Mouse (Mus musculus): ENCODE measurements around the gene Dnaaf5.

The Dnaaf5 gene

GRCm38 (mm10) chr5:139189726-139190125 is 39.7 kb downstream of the Dnaaf5 start:
- intact Hi-C loops (cut with DNase I), result no loop called here

GRCm38 (mm10) chr5:139190958-139191357 is 40.9 kb downstream of the Dnaaf5 start:
- intact Hi-C loops (cut with DNase I), result no loop called here

- intact Hi-C loops (cut with DNase I), result no loop called here
Observed at GRCm38 (mm10) chr5:139198779-139199178, 48.8 kb downstream of the Dnaaf5 start.

GRCm38 (mm10) chr5:139199636-139199994 is 49.6 kb downstream of the Dnaaf5 start:
- intact Hi-C loops (cut with DNase I), result no loop called here

DNA sequence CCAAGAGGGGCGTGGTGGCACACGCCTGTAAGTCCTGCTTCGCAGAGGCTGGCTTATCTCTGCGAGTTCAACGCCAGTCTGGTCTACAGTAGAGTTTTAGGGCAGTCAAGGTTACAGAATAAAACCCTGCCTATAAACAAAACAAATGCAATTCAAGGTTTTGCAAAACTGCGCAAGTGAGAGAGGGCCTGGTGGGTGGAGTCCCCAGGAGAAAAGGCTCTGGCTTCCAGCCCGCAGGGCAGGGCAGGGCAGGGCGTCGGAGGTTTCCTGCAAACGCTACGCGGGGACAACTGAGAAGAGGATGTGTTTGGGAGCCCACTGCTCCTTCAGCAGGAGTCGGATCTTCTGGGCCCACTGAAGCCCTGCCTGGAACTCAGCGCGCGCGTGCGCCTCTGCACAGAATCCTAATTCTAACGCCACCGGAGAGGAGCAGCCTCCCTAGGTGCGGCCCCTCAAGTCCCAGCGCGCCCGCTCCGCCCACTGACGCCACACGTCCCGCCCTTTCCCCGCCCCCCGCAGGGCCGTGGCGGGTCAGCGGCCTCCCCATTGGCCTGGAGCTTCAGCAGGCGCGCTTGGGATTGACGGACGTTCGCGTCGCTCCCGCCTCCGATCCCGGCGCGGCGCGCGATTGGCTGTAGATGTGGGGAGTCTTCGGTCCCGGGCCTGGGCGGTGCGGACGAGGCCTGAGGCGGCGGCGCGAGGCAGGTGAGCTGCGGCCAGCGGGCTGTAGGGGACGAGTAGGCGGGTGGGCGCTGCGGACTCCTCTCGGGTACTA is 50.2 kb downstream of the Dnaaf5 start, which contains the start of gene Sun1:
Gene Sun1, plus strand, starts transcription at position 643 of the 775 bp plus-strand sequence.
- intact Hi-C loops (cut with DNase I), result no loop called here

DNA sequence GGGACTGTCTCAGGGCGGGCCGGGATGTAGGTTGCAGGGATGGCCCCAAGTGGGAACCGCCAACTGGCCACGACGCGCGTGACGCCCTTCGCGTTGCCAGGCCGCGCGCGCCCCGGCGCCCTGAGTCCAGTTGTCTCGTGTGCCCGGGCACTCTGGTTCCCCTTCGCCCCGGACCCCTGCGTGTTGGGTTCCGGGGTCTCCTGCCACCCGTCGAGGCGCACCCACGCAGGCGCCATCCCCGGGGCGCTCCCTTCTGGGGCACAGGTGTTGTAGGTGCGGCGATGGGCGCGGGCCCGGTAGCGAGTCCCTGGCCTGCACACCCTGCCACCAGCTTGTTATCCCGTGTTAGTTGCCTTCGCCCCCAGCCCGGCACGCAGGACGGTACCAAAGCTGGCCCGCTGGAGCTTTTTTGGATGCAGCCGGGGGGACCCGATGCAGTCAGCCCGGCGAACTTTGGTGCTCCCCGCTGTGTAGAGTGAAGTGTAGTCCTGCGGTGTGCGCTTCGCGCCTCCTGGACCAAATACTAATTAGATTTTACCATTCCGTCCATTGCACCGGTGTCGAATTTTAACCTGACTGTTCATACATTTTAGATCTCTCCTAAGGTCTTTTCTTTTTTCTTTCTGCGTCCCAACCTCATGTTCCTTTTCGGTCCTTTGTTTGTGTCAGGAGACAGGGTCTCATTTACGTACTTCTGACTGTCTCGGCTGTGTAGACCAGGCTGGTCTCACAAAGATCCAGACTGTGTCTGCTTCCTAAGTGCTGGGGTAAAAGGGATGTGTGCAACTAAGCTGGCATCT is 50.9 kb downstream of the Dnaaf5 start:
- intact Hi-C loops (cut with DNase I), result no loop called here

DNA sequence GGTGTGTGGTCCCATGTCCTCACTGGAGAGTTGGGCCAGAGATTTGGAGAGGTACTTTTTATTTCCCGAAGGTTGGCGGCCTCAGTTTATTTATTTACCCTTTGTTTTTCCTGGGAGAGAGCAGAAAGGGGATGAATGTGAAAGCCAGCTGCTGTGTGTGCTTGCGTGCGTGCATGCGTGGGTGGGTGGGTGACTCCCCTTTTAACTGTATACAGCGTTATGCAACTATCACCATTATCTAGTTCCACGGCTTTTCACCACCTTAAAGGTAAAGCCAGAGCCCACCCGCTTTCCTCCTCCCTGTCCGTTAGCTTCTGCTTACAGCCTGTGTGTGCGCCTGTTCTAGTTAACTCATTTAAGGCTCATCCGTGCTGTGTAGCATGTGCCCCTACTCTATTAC is 52.1 kb downstream of the Dnaaf5 start:
- intact Hi-C loops (cut with DNase I), result no loop called here

GRCm38 (mm10) chr5:139203312-139203711 is 53.3 kb downstream of the Dnaaf5 start:
- intact Hi-C loops (cut with DNase I), result no loop called here

GRCm38 (mm10) chr5:139206081-139206480 is 56.1 kb downstream of the Dnaaf5 start:
- intact Hi-C loops (cut with DNase I), result no loop called here

GRCm38 (mm10) chr5:139206525-139206924 is 56.5 kb downstream of the Dnaaf5 start:
- intact Hi-C loops (cut with DNase I), result no loop called here

- intact Hi-C loops (cut with DNase I), result no loop called here
Observed at GRCm38 (mm10) chr5:139208183-139208582, 58.2 kb downstream of the Dnaaf5 start.

DNA sequence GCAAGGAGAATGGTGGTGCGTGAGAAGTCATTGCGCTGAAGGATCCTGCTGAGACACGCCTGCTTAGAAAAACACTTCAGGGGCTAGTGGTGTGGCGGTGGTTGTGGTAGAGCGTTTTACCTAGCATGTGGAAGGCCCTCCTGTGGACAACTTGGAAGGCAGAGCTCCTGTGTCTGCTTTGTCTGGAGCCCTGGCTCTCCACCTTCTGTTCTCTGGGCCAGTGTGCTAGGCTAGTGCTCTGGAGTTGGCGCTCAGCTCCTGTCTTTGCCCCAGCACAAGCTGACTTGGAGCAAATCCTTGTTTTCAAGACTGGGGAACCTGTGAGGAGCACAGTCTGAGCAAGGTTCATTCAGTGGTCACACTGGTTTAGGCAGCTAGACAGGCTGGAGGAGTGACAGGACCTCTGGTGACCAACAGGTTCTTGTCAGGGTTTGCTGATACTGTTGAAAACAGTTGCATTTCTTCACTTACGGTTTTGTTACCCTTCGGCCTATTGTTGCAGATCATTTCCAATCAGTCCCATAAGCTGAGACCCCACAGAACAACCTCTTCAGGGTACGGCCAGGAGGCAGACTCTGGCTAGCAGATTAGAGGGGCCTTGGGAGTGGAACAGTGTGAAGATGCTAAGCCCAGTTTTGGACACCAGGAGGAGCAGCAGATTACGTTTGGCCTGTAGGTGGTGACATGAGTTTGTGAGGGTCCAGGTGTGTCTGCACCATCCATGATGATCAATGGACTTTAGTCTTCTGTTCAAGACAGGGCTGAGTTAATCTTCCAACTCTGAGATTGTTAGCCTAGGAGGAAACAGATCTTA is 59.1 kb downstream of the Dnaaf5 start:
- intact Hi-C loops (cut with DNase I), result no loop called here

DNA sequence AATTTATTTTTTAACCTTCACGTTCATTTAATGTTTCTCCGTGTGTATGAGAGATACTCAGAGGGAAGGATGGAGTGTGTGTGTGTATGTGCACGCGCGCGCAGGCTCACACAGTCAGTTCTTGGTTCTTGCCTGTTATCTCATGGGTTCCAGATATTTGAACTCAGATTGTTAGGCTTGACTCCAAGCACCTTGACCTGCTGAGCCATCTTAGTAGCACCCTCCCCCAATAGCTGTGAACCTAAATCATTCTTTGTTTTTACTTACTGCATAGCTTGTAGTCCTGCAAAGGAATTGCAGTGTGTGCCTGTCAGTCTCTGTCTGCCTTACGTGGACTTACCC is 59.6 kb downstream of the Dnaaf5 start:
- intact Hi-C loops (cut with DNase I), result no loop called here

DNA sequence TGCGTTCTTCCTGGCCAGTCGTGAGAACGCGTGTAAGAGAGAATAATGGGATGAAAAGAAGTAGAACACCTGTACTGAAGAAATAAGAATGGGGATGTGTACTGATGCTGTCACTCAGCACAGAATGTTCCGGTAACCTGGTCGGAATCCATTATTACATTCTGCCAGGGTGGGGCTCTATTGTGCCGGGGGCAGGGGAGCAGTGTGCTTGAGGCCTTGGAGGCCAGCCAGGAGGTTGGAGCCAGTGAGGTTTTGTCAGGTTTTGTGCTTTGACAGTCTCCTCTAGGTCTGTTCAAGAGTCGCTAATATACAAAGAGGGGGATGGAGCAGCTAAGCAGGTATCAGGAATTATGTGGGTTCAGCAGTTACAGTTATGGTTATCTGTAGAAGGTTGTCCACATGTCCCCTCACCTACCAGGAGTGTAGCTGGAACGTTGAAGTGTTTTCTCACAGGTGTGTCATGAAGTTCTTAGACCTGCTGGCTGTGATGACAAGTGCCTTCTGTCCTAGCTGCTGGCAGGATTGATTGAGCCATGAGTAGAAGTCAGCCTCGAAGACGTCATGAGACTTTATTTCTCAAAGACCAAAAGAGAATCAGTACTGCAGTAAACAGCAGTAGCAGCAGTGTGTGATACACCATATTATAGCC is 61.8 kb downstream of the Dnaaf5 start:
- intact Hi-C loops (cut with DNase I), result no loop called here

- intact Hi-C loops (cut with DNase I), result no loop called here
Observed at GRCm38 (mm10) chr5:139214298-139214697, 64.3 kb downstream of the Dnaaf5 start.

- intact Hi-C loops (cut with DNase I), result no loop called here
Observed at GRCm38 (mm10) chr5:139215184-139215583, 65.2 kb downstream of the Dnaaf5 start.

DNA sequence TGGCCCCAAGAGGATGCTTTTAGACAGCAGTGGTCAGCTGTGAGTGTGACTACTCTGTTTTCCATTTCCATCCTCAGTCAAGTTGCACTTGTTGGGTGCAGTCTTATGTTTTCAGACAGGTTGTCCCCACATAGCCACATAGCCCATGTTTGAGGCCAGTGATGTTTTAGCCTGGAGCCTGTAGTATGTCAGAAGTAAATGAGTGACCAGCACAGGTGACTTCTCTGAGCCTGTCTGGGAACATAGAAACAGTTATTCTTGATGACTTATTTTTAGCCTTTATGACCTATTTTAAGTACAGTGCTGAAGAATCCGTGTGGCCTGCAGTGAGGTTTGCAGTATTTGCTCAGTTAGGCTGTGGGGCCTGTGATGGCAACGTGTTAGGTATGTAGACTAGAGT is 66.1 kb downstream of the Dnaaf5 start:
- intact Hi-C loops (cut with DNase I), result no loop called here

DNA sequence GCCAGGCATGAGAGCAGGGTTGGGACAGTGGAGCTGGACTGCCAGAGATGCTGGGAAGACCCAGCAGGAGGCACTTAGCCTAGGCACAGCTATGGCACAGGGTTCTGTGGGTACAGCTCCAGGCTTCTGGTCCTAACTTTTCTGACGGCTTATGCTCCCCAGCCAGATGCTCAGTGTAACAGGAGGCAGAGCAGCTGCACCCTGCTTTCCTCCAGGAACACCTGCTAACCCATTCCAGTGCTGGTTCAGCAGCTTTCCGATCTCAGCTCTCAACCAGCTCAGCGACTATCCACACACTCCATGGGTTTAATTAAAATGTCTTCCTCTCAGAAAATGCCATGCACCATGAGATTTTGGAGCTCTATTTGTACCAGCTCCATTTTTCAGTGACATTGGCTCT is 66.8 kb downstream of the Dnaaf5 start:
- intact Hi-C loops (cut with DNase I), result no loop called here

DNA sequence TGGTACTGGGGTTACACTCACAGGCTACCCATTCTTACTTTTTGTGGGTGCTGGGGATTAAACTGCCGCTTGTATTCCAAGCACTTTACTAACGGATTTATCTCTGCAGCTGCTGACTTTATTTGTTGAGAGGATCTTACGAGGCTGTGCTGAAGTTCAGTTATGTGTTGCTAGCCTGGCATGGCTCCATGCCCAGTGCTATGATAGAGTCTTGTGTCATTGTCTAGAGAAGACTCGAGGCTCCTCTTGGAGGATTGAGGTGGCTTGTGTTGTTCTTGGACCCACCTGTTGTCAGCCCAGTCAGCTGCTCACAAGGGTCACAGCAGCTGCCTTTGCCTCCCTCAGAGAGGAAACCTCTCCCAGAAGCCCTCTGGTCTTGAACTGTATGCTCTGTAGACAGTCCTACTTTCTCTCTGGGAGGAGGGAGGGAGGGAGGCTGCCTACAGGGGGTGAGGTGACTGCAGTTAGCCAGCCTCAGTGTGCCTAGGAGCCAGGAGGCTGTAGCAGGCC is 70.0 kb downstream of the Dnaaf5 start:
- intact Hi-C loops (cut with DNase I), result no loop called here

GRCm38 (mm10) chr5:139220610-139221009 is 70.6 kb downstream of the Dnaaf5 start:
- intact Hi-C loops (cut with DNase I), result no loop called here

DNA sequence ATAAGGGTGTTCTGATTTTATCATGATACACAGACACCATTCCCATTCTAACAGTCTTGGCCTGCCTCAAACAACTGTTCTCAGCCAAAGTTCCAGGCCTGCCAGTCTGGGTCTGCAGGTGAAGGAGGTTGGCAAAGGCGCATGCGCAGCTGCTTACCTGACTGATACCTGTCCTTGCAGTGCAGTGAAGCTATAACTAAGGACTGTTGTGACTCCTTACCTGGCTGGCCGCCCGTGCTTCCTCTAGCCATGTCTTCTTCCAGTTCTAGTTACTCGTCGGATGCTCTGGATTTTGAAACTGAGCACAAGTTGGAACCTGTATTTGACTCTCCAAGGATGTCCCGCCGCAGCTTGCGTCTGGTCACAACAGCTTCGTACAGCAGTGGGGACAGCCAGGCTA is 73.3 kb downstream of the Dnaaf5 start:
- intact Hi-C loops (cut with DNase I), result no loop called here

Data from adrenal gland (tissue).